Mouse (Mus musculus): ENCODE results near the gene Cmbl.

DNA sequence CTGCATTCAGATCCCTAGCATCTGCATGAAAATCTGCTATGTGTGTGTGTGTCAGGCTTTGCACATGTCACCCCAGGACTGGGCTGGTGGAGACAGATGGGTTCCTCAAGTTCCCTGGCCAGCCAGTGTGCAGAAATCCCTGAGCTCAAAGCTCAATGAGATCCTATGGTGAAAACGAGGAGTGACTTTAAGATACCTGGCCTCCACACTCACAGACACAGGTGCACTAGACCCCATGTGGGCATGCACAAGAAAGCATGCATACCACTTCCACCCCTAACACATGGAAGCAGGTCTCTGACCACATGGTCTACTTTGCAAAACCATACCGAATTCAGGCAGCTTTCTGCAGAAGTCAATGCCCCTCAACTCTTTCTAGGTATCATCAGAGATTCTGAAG, 22.6 kb downstream of the Cmbl start:
- no peak for TF ChIP-seq CTCF (IDR thresholded peaks at IDR 0.05; ENCODE audit: low read depth)
- no peak for TF ChIP-seq EP300 (IDR thresholded peaks at IDR 0.05; ENCODE audit: low read depth)

All from liver, embryonic 14.5 days (tissue).